Mouse (Mus musculus): ENCODE results near the gene Macrod2.

DNA sequence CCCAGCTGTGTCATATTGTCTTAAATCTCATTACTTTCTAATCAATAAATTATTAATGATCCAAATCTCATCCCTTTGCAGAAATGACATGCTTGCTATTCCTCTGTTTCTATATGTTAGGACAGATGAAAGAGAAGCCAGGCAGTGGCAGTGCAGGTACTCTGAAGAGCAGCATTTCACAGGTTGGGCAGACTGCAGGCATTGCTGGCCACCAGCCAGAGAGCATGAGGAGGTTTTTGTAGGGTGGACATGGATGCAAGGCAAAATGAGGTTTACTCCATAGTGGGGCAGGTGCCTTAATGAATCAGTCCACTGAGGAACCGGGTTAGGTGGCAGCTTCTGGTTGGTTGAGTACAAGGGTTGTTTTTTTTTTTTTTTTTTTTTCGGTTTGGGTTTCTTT lies 1778.9 kb downstream of the Macrod2 start:
- no peak for TF ChIP-seq POLR2A (IDR thresholded peaks at IDR 0.05; ENCODE audit: borderline replicate concordance, insufficient read depth, low read length)
- no peak for TF ChIP-seq CTCF (IDR thresholded peaks at IDR 0.05; ENCODE audit: borderline replicate concordance, insufficient read depth, low read depth, low read length)

Measured in cerebellum, adult 2 months (tissue).